Mouse (Mus musculus) brain, embryonic 14.5 days (tissue): Measurements from ENCODE around the gene Rorc.

Experiments
- CTCF ChIP-seq: fragments of 200-500 bp; IDR thresholded peaks from 2 replicates; pipeline ENCODE4 v1.5.1; 2012; ENCODE audit warnings: inconsistent platforms, mild to moderate bottlenecking, moderate library complexity, borderline replicate concordance; ENCODE audit not compliant: insufficient read depth, insufficient read length; ENCODE audit errors: extremely low read depth
- POLR2A ChIP-seq: fragments of 200-500 bp; IDR thresholded peaks from 2 replicates; pipeline ENCODE4 v1.6.1; 2012; ENCODE audit warnings: mild to moderate bottlenecking, inconsistent platforms, borderline replicate concordance; ENCODE audit not compliant: poor library complexity, insufficient read depth, insufficient read length, severe bottlenecking; ENCODE audit errors: extremely low read depth

GRCm38 (mm10) chr3:94386671-94387070, 14.1 kb downstream of the Rorc start:
- no peak for TF ChIP-seq CTCF
- no peak for TF ChIP-seq POLR2A
